ENCODE assay signal across 24 mouse cellular contexts in the genomic region with DNA sequence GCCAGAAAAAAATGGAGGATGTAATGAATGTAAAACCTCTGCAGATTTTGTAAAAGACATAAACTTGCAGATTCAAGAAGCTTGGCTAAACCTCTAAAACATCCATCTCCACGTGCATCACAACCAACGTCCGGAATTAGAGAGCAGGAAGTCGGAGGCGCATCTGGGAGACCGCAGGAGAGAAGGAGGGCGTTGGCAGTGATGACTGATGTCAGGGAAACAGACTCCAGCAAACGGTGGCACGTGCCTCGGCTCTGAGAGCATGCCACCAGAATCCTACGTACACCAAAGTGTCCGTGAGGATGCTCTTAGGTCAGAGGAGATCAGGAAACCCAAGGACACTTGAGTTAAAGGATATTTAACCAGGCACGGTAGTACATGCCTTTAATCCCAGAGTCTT. TPM values are rescaled to one million over a fixed set of nuclear protein-coding genes. Genes with fewer than 3 reads are reported as not detected.
A peak's percentile ranks its signal among the peaks of the same experiment; 100 is the strongest.
DNase-seq lines count a peak whose midpoint lies in the region; ATAC-seq and TF ChIP-seq lines count a peak whose summit lies in the region.
"Had no signal": no experiment of that assay in that cellular context is flagged by ENCODE, and none has a peak within 500 bp of the region (broad histone marks: within the 10 kb centered on the region; RNA-seq: fewer than 3 reads in every experiment).

No protein-coding gene starts in this region.

- H3K27ac ChIP-seq in heart, embryonic 10.5 days, result no peak overlapping the region
- H3K27ac ChIP-seq in heart, embryonic 12.5 days (ENCODE audit: poor library complexity, severe bottlenecking), result no peak overlapping the region
- H3K27ac ChIP-seq in MEL (ENCODE audit: control insufficient read depth, low read depth, low read length), result peak overlapping the region; percentile 20
- H3K27ac ChIP-seq: embryonic facial prominence, embryonic 13.5 days; embryonic facial prominence, embryonic 15.5 days; forebrain, embryonic 13.5 days had no signal

- no peak overlapping the region for H3K9ac ChIP-seq in heart, embryonic 12.5 days
- no peak overlapping the region for H3K9ac ChIP-seq in MEL (ENCODE audit: control insufficient read depth, low read depth, low read length, poor library complexity, severe bottlenecking)
- H3K9ac ChIP-seq: embryonic facial prominence, embryonic 13.5 days; embryonic facial prominence, embryonic 15.5 days; forebrain, embryonic 13.5 days had no signal

- 55% methylated on average over 13 of the region's 13 CpGs for WGBS in heart, embryonic 10.5 days
- WGBS in heart, embryonic 12.5 days, result 50% methylated on average over 13 of the region's 13 CpGs

- TF ChIP-seq EP300 in MEL (IDR thresholded peaks at IDR 0.05; ENCODE audit: low read depth in 1 of 2, low read length in 2 of 2), result peak in 1 of 2 experiments; percentile 46; a peak in 2 of 4 replicates

- no peaks in the 10 kb centered on the region for H3K79me2 ChIP-seq in MEL (ENCODE audit: control insufficient read depth, insufficient read depth, low read length, poor library complexity)

- TF ChIP-seq POLR2A in MEL (IDR thresholded peaks at IDR 0.05; ENCODE audit: control insufficient read depth in 1 of 2, insufficient read depth in 1 of 2, low read depth in 1 of 2, low read length in 2 of 2, poor library complexity in 1 of 2), result no peak; a peak in 1 of 4 replicates

- TF ChIP-seq RAD21 in MEL (IDR thresholded peaks at IDR 0.05; ENCODE audit: low read depth, low read length), result no peak

- no peaks in the 10 kb centered on the region for H3K27me3 ChIP-seq in heart, embryonic 10.5 days (ENCODE audit: insufficient read depth, poor library complexity, severe bottlenecking)
- H3K27me3 ChIP-seq in heart, embryonic 12.5 days (replicated peaks), result no peaks in the 10 kb centered on the region
- H3K27me3 ChIP-seq in MEL (ENCODE audit: control insufficient read depth in 1 of 2, insufficient read depth in 2 of 2, low read length in 2 of 2), result 0 out of 4 replicates have a peak, but pooled peaks cover 0 to 2% of the 10 kb centered on the region in 2 experiments
- H3K27me3 ChIP-seq: forebrain, embryonic 13.5 days had no signal

- H3K4me1 ChIP-seq in heart, embryonic 10.5 days, result peaks cover 6% of the 10 kb centered on the region; the same call in 1 of the 2 replicates
- peaks cover 9% of the 10 kb centered on the region for H3K4me1 ChIP-seq in heart, embryonic 12.5 days (replicated peaks)
- H3K4me1 ChIP-seq in MEL (ENCODE audit: control insufficient read depth in 1 of 2, insufficient read depth in 2 of 2, low read length in 2 of 2), result peaks cover 13 to 44% of the 10 kb centered on the region in 2 experiments
- H3K4me1 ChIP-seq: embryonic facial prominence, embryonic 13.5 days; forebrain, embryonic 13.5 days had no signal

- no peak overlapping the region for H3K4me2 ChIP-seq in heart, embryonic 12.5 days
- H3K4me2 ChIP-seq: embryonic facial prominence, embryonic 13.5 days; embryonic facial prominence, embryonic 15.5 days; forebrain, embryonic 13.5 days had no signal

- ATAC-seq in heart, embryonic 12.5 days (ENCODE audit: insufficient number of reproducible peaks, low FRiP score), result no peak
- ATAC-seq: forebrain, embryonic 13.5 days; forebrain, embryonic 16.5 days had no signal

- no peaks in the 10 kb centered on the region for H3K9me3 ChIP-seq in heart, embryonic 10.5 days
- no peaks in the 10 kb centered on the region for H3K9me3 ChIP-seq in heart, embryonic 12.5 days (replicated peaks)
- no peaks in the 10 kb centered on the region for H3K9me3 ChIP-seq in MEL (replicated peaks; ENCODE audit: insufficient read depth, low read length)
- H3K9me3 ChIP-seq: embryonic facial prominence, embryonic 13.5 days; embryonic facial prominence, embryonic 15.5 days; forebrain, embryonic 13.5 days; G1E had no signal

- H3K36me3 ChIP-seq in heart, embryonic 10.5 days, result no peaks in the 10 kb centered on the region
- H3K36me3 ChIP-seq in heart, embryonic 12.5 days, result no peaks in the 10 kb centered on the region
- peaks cover 0 to 18% of the 10 kb centered on the region in 2 experiments; a peak in 2 of 4 replicates for H3K36me3 ChIP-seq in MEL (ENCODE audit: control insufficient read depth in 1 of 2, insufficient read depth in 2 of 2, low read length in 2 of 2)
- H3K36me3 ChIP-seq: embryonic facial prominence, embryonic 13.5 days; embryonic facial prominence, embryonic 15.5 days; G1E had no signal

- H3K4me3 ChIP-seq in heart, embryonic 10.5 days, result no peak overlapping the region
- no peak overlapping the region for H3K4me3 ChIP-seq in heart, embryonic 12.5 days
- no peak overlapping the region for H3K4me3 ChIP-seq in MEL (ENCODE audit: control insufficient read depth in 1 of 2, insufficient read depth in 1 of 2, low read depth in 2 of 2, low read length in 2 of 2)
- H3K4me3 ChIP-seq: embryonic facial prominence, embryonic 13.5 days; embryonic facial prominence, embryonic 15.5 days; erythroblast, embryonic 14.5 days; forebrain, embryonic 13.5 days had no signal

- TF ChIP-seq CTCF in MEL (IDR thresholded peaks at IDR 0.05 in 2 of 3, conservative IDR thresholded peaks at IDR 0.05 in 1 of 3; ENCODE audit: control insufficient read depth in 1 of 3, insufficient read depth in 1 of 3, low read depth in 2 of 3, low read length in 3 of 3, poor library complexity in 1 of 3, severe bottlenecking in 1 of 3), result no peak

- DNase-seq in embryo, embryonic 10 days (ENCODE audit: low spot score), result peak; percentile 3
- no peak for DNase-seq in embryo, embryonic 9.5 days (ENCODE audit: extremely low spot score)
- peak; percentile 75 for DNase-seq in heart, embryonic 10.5 days (ENCODE audit: low spot score)
- DNase-seq in MEL (ENCODE audit: low read depth, low spot score) (peak; percentile 63), NIH3T3 (ENCODE audit: low read depth) (peak; percentile 1)
- no peak for DNase-seq in spleen, adult 18-20 months
- no peak for DNase-seq in lung, postnatal 25 days (ENCODE audit: low spot score)
- DNase-seq: adrenal gland, adult 2 months; adrenal gland, postnatal 10 days; adrenal gland, postnatal 25 days; B cell, adult 2 months; cerebellum, adult 11 months; cerebellum, adult 18-20 months; cerebellum, adult 8-10 months; cerebellum, adult 9-11 months; cerebellum, postnatal 14 days; cerebellum, postnatal 36 days had no signal

TF ChIP-seq in MEL, 35 proteins besides CTCF, POLR2A, EP300 and RAD21:
- TF ChIP-seq ZC3H11A (IDR thresholded peaks at IDR 0.05; ENCODE audit: low read depth, low read length) (no peak), MEF2A (IDR thresholded peaks at IDR 0.05; ENCODE audit: extremely low read depth, insufficient replicate concordance, low read depth, low read length, poor library complexity, severe bottlenecking) (no peak), KAT2A (conservative IDR thresholded peaks at IDR 0.05; ENCODE audit: low read depth, low read length) (no peak), GATA1 (IDR thresholded peaks at IDR 0.05; ENCODE audit: low read depth, low read length) (no peak), GABPA (IDR thresholded peaks at IDR 0.05; ENCODE audit: low read depth, low read length) (no peak), MXI1 (IDR thresholded peaks at IDR 0.05; ENCODE audit: low read depth, low read length) (peak; percentile 83; the same call in 1 of the 2 replicates), BHLHE40 (IDR thresholded peaks at IDR 0.05; ENCODE audit: borderline replicate concordance, low read depth, low read length) (peak; percentile 93), USF2 (IDR thresholded peaks at IDR 0.05; ENCODE audit: borderline replicate concordance in 1 of 2, insufficient read depth in 1 of 2, low read depth in 1 of 2, low read length in 2 of 2) (no peak), NELFE (IDR thresholded peaks at IDR 0.05; ENCODE audit: low read depth, low read length) (no peak), TBP (IDR thresholded peaks at IDR 0.05; ENCODE audit: low read depth, low read length) (no peak), RCOR1 (IDR thresholded peaks at IDR 0.05; ENCODE audit: low read depth, low read length) (0 out of 2 replicates have a peak, but pooled peaks have one; percentile 15), ZKSCAN1 (IDR thresholded peaks at IDR 0.05; ENCODE audit: low read depth, low read length) (no peak), SIN3A (IDR thresholded peaks at IDR 0.05; ENCODE audit: low read length) (peak; percentile 48), USF1 (IDR thresholded peaks at IDR 0.05; ENCODE audit: low read depth, low read length) (peak; percentile 45; the same call in 1 of the 2 replicates), POLR2AphosphoS5 (IDR thresholded peaks at IDR 0.05; ENCODE audit: borderline replicate concordance, low read depth, low read length) (no peak), MAX (IDR thresholded peaks at IDR 0.05; ENCODE audit: low read length) (peak; percentile 84), MYC (IDR thresholded peaks at IDR 0.05; ENCODE audit: low read depth, low read length) (peak; percentile 83), JUND (IDR thresholded peaks at IDR 0.05; ENCODE audit: low read depth, low read length) (no peak)
TF ChIP-seq in MEL: peak in this region for 7.

RNA-seq across cellular contexts. Expression of gene Spon2, which starts 16.6 kb away (rescaled TPM):
- 16.9 and 27.0 TPM in 2 replicates for polyA plus RNA-seq in heart, embryonic 10.5 days (2016; fragmentation: Nextera tagmentation; extraction: Ambion mirVana)
- polyA plus RNA-seq in heart, embryonic 12.5 days (2016; fragmentation: Nextera tagmentation; extraction: Ambion mirVana), result 75.6 and 76.5 TPM in 2 replicates
- total RNA-seq in MEL (2012; rRNA removed), result 1.7 and 3.1 TPM in 2 replicates
- polyA plus RNA-seq in MEL (2012; ENCODE audit: insufficient read depth in 1 of 2, insufficient read length in 2 of 2, low read depth in 1 of 2, low replicate concordance in 2 of 2, missing spikeins in 1 of 2), result 1 to 10 TPM in 1 of 2 experiments, not detected in 1; 2.6 TPM

Comparison
In these comparisons a context has a peak if more than half of its experiments do, and no peak if none do; other contexts are left out.
1. DNase-seq: peak in embryo, embryonic 10 days (single experiment), heart, embryonic 10.5 days (single experiment), MEL (single experiment) and NIH3T3 (single experiment); none in embryo, embryonic 9.5 days (single experiment), spleen, adult 18-20 months (0 of 2) and lung, postnatal 25 days (single experiment).